Mouse (Mus musculus) hindbrain, postnatal 0 days (tissue): ENCODE results near the gene Rhou. TPM values are rescaled to one million over a fixed set of nuclear protein-coding genes. Genes with fewer than 3 reads are reported as not detected.

Experiments
- ATAC-seq: fragments of 200-750 bp; cut with Nextera tagmentation; 2 replicates; pipeline ENCODE4 v1.8.0; 2017; ENCODE audit warnings: mild to moderate bottlenecking, moderate TSS enrichment, moderate library complexity
- DNase-seq: peaks from one replicate; pipeline ENCODE4 v3.0.0-alpha.2; 2015; ENCODE audit warnings: low spot score
- H3K27ac ChIP-seq: fragments of 300-500 bp; sonication (generic); 2 replicates; pipeline ENCODE4 v1.5.1; 2014; ENCODE audit warnings: mild to moderate bottlenecking
- H3K27me3 ChIP-seq: fragments of 300-500 bp; sonication (generic); 2 replicates; pipeline ENCODE4 v1.6.1; 2014; ENCODE audit warnings: low read length, mixed read lengths; ENCODE audit not compliant: insufficient read depth
- H3K36me3 ChIP-seq: fragments of 300-500 bp; sonication (generic); 2 replicates; pipeline ENCODE4 v1.6.1; 2014; ENCODE audit warnings: low read length, mixed read lengths; ENCODE audit not compliant: insufficient read depth
- H3K4me1 ChIP-seq: fragments of 300-500 bp; sonication (generic); 2 replicates; pipeline ENCODE4 v1.6.1; 2014; ENCODE audit warnings: antibody characterized with exemption, low read length, mixed read lengths; ENCODE audit not compliant: insufficient read depth
- H3K4me2 ChIP-seq: fragments of 300-500 bp; sonication (generic); 2 replicates; pipeline ENCODE4 v1.6.1; 2014; ENCODE audit warnings: low read depth, mild to moderate bottlenecking, low read length, moderate library complexity, mixed read lengths
- H3K4me3 ChIP-seq: fragments of 300-500 bp; sonication (generic); 2 replicates; pipeline ENCODE4 v1.5.1; 2014; ENCODE audit warnings: low read length
- H3K9ac ChIP-seq: fragments of 300-500 bp; sonication (generic); replicated peaks from 2 replicates; pipeline ENCODE4 v1.6.1; 2014; ENCODE audit warnings: mild to moderate bottlenecking, low read length, moderate library complexity, mixed read lengths
- H3K9me3 ChIP-seq: fragments of 300-500 bp; sonication (generic); 2 replicates; pipeline ENCODE4 v1.6.1; 2016; ENCODE audit warnings: low read length, mixed read lengths
- CTCF ChIP-seq: IDR thresholded peaks from 2 replicates; pipeline ENCODE4 v1.5.1; 2016; ENCODE audit warnings: antibody characterized with exemption, control low read depth, low read depth
- WGBS: fragments of 180-500 bp; shearing (Covaris S2); extraction: QIAGEN DNeasy Blood & Tissue Kit; methylation state at CpG from one replicate; pipeline ENCODE4 v1.1.7; 2014; 5-methylcytosine and 5-hydroxymethylcytosine counted together
- polyA plus RNA-seq: library from polyadenylated mRNA; unstranded; fragments of >200 nt; fragmentation: Nextera tagmentation; extraction: Ambion mirVana; gene quantifications from 2 replicates; pipeline ENCODE4 v1.2.1, GENCODE M21; 2015
- total RNA-seq: library from RNA; depleted of rRNA; stranded (reverse); fragments of >200 nt; gene quantifications from 2 replicates; pipeline ENCODE4 v1.2.3, GENCODE M21; 2014

Rhou gene
- total and polyA plus RNA-seq, 2 experiments from 2014 or later: 7.9 to 25.2 TPM

- no peak overlapping the region for H3K4me2 ChIP-seq
- DNase-seq (no peak), ATAC-seq (no peak)
- no peak for TF ChIP-seq CTCF
- no peak overlapping the region for H3K27ac ChIP-seq
- H3K9me3 ChIP-seq: no peaks in the 10 kb centered on the region
- H3K4me3 ChIP-seq: no peak overlapping the region
- no peak overlapping the region for H3K9ac ChIP-seq
- H3K27me3 ChIP-seq: no peaks in the 10 kb centered on the region
- no peaks in the 10 kb centered on the region for H3K4me1 ChIP-seq
- WGBS: 87% methylated on average over 12 of the region's 12 CpGs
- H3K36me3 ChIP-seq: no peaks in the 10 kb centered on the region
Observed at GRCm38 (mm10) chr8:123649483-123649882, 4.2 kb upstream of the Rhou start.

- 87% methylated on average over 5 of the region's 5 CpGs for WGBS
- H3K9ac ChIP-seq: no peak overlapping the region
- no peaks in the 10 kb centered on the region for H3K36me3 ChIP-seq
- no peak overlapping the region for H3K4me2 ChIP-seq
- ATAC-seq (no peak), DNase-seq (no peak)
- no peak overlapping the region for H3K27ac ChIP-seq
- peaks cover 7% of the 10 kb centered on the region; the same call in 1 of the 2 replicates for H3K4me1 ChIP-seq
- H3K27me3 ChIP-seq: no peaks in the 10 kb centered on the region
- no peak for TF ChIP-seq CTCF
- no peak overlapping the region for H3K4me3 ChIP-seq
- H3K9me3 ChIP-seq: no peaks in the 10 kb centered on the region
Observed at GRCm38 (mm10) chr8:123651390-123652098, 2.2 kb upstream of the Rhou start.

- H3K4me3 ChIP-seq: no peak overlapping the region
- ATAC-seq: no peak
- H3K36me3 ChIP-seq: peaks cover 7% of the 10 kb centered on the region; the same call in 1 of the 2 replicates
- H3K4me2 ChIP-seq: no peak overlapping the region
- no peak overlapping the region for H3K9ac ChIP-seq
- 69% methylated on average over 4 of the region's 4 CpGs for WGBS
- H3K27ac ChIP-seq: 0 out of 2 replicates have a peak overlapping the region, but pooled peaks have one; percentile 92
- DNase-seq: no peak
- TF ChIP-seq CTCF: peak; percentile 48
- no peaks in the 10 kb centered on the region for H3K9me3 ChIP-seq
- H3K4me1 ChIP-seq: peaks cover 7% of the 10 kb centered on the region; the same call in 1 of the 2 replicates
- H3K27me3 ChIP-seq: no peaks in the 10 kb centered on the region
Observed at GRCm38 (mm10) chr8:123652641-123653040, 1.1 kb upstream of the Rhou start.

DNA sequence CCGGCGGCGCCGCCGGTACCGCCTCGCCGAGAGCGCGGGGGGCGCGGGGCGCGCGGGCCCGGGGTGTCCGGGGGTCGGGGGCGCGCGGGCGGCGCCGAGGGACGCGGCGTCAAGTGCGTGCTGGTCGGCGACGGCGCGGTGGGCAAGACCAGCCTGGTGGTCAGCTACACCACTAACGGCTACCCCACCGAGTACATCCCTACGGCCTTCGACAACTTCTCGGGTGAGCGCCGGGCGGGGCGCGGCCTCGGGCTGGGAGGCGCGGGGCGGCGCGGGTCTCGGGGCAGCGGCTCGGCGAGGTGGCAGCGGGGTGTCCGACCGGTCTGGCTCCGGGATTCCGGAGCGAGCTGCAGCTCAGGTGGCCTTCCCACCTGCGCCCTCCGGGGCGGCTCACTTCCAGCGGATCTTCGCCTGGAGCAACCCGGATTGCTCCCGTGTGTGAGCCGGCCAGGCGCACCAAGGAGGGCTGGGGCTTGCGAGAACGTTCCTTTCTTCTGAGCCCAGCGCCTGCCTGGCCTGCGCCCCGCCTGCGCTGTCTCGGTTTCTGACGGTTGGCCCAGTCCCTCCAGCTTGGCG lies 353 bp downstream of the Rhou start:
- under 1% methylated on average over 63 of the region's 77 CpGs for WGBS
- no peaks in the 10 kb centered on the region for H3K27me3 ChIP-seq
- peaks cover 7% of the 10 kb centered on the region; the same call in 1 of the 2 replicates for H3K36me3 ChIP-seq
- no peaks in the 10 kb centered on the region for H3K9me3 ChIP-seq
- H3K9ac ChIP-seq: peak overlapping the region; percentile 84
- ATAC-seq: peak; percentile 79
- H3K4me2 ChIP-seq: peak overlapping the region; percentile 65
- peak overlapping the region; percentile 92 for H3K27ac ChIP-seq
- DNase-seq: peak; percentile 70
- TF ChIP-seq CTCF: no peak
- H3K4me1 ChIP-seq: peaks cover 7% of the 10 kb centered on the region; the same call in 1 of the 2 replicates
- peak overlapping the region; percentile 78 for H3K4me3 ChIP-seq

DNA sequence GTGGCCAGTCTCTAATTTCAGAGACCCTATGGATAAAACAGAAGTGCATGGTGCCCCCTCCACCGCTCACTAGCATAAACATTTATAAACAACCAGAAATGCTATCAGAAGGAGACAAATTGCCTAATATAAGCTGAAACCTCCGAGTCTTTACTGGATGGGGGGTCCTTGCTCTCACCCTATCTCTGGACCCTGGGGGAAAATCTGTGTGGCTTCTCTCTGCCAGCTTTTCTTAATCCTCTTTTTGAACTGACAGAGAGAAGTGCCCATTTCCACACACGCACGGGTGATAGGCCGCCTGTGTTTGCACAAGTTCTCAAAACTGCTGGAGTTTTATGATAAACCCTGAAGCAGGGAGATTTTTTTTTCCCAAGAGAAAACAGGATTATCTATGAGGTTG lies 1.0 kb downstream of the Rhou start:
- WGBS: 20% methylated on average over 5 of the region's 5 CpGs
- ATAC-seq: no peak
- 0 out of 2 replicates have a peak overlapping the region, but pooled peaks have one; percentile 12 for H3K27ac ChIP-seq
- H3K4me2 ChIP-seq: peak overlapping the region; percentile 65
- H3K27me3 ChIP-seq: no peaks in the 10 kb centered on the region
- TF ChIP-seq CTCF: no peak
- H3K9me3 ChIP-seq: no peaks in the 10 kb centered on the region
- peaks cover 7% of the 10 kb centered on the region; the same call in 1 of the 2 replicates for H3K36me3 ChIP-seq
- peak overlapping the region; percentile 84; the same call in 1 of the 2 replicates for H3K9ac ChIP-seq
- peak overlapping the region; percentile 78 for H3K4me3 ChIP-seq
- no peak for DNase-seq
- peaks cover 7% of the 10 kb centered on the region; the same call in 1 of the 2 replicates for H3K4me1 ChIP-seq

DNA sequence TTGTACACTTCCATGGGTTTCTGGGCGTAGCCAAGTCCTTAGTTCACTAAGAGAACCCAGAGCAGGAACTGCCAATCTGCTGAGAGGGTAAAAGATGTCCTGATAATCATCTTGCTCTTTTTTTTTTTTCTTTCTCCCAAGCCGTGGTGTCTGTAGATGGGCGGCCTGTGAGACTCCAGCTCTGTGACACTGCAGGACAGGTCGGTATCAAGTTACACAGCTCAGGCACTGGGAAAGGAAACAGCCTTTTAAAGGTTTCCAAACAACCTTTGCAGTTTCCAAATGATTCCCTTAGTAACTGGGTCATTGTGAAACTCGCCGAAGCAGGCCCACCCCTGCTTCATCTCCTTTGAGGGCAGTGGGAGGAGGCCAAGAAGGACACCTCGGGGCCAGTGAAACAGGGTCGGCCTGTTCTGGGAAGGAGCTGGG lies 1.6 kb downstream of the Rhou start:
- Histone ChIP-seq H3K4me3 (peak overlapping the region; percentile 78), H3K27ac (0 out of 2 replicates have a peak overlapping the region, but pooled peaks have one; percentile 12), H3K36me3 (peaks cover 7% of the 10 kb centered on the region; the same call in 1 of the 2 replicates), H3K4me1 (peaks cover 7% of the 10 kb centered on the region; the same call in 1 of the 2 replicates), H3K9ac (peak overlapping the region; percentile 84; the same call in 1 of the 2 replicates), H3K9me3 (no peaks in the 10 kb centered on the region), H3K27me3 (no peaks in the 10 kb centered on the region), H3K4me2 (peak overlapping the region; percentile 65)
- TF ChIP-seq CTCF: no peak
- DNase-seq (no peak), ATAC-seq (no peak)
- WGBS: 13% methylated on average over 8 of the region's 8 CpGs
